Mouse (Mus musculus) liver, embryonic 14.5 days (tissue): ENCODE results near the gene Zbtb37. TPM values are rescaled to one million over a fixed set of nuclear protein-coding genes. Genes with fewer than 3 reads are reported as not detected.

Experiments used
- ATAC-seq: fragments of 200-750 bp; cut with Nextera tagmentation; 2 replicates; pipeline ENCODE4 v1.8.0; 2017; ENCODE audit warnings: moderate number of reproducible peaks, mild to moderate bottlenecking, moderate library complexity; ENCODE audit not compliant: insufficient read depth
- DNase-seq, 3 experiments: peaks; one replicate each; pipeline ENCODE4 v3.0.0-alpha.2; 2012 to 2013; ENCODE audit warnings: low read depth in 3 of 3, low spot score in 3 of 3
- H3K27ac ChIP-seq: fragments of 300-500 bp; sonication (generic); 2 replicates; pipeline ENCODE4 v1.5.1; 2014; ENCODE audit warnings: moderate library complexity, mild to moderate bottlenecking, control low read depth, inconsistent platforms
- H3K27me3 ChIP-seq: fragments of 300-500 bp; sonication (generic); 2 replicates; pipeline ENCODE4 v1.6.1; 2014; ENCODE audit warnings: mild to moderate bottlenecking, low read length, moderate library complexity; ENCODE audit not compliant: control insufficient read depth, insufficient read depth
- H3K36me3 ChIP-seq: fragments of 300-500 bp; sonication (generic); replicated peaks from 2 replicates; pipeline ENCODE4 v1.6.1; 2014; ENCODE audit warnings: low read depth; ENCODE audit not compliant: control insufficient read depth, insufficient read depth
- H3K4me1 ChIP-seq, 2 experiments: fragments of 200-500 bp in 1 of 2; fragments of 300-500 bp in 1 of 2; sonication (generic) in 1 of 2; replicated peaks; 2 replicates each; pipeline ENCODE4 v1.6.1; 2012 to 2014; ENCODE audit warnings: antibody characterized with exemption in 1 of 2, inconsistent platforms in 1 of 2, low read length in 1 of 2; ENCODE audit not compliant: control insufficient read depth in 2 of 2, insufficient read depth in 2 of 2
- H3K4me2 ChIP-seq: fragments of 300-500 bp; sonication (generic); 2 replicates; pipeline ENCODE4 v1.6.1; 2014; ENCODE audit warnings: low read depth, mild to moderate bottlenecking, control low read depth, moderate library complexity
- H3K4me3 ChIP-seq, 2 experiments: fragments of 200-500 bp in 1 of 2; fragments of 300-500 bp in 1 of 2; sonication (generic) in 1 of 2; 2 replicates each; pipeline ENCODE4 v1.5.1; 2012 to 2014; ENCODE audit warnings: low read depth in 2 of 2, low read length in 2 of 2, mild to moderate bottlenecking in 2 of 2, control low read depth in 1 of 2, inconsistent platforms in 1 of 2, moderate library complexity in 1 of 2; ENCODE audit not compliant: insufficient read depth in 1 of 2
- H3K9ac ChIP-seq: fragments of 300-500 bp; sonication (generic); replicated peaks from 2 replicates; pipeline ENCODE4 v1.6.1; 2014; ENCODE audit warnings: mild to moderate bottlenecking, control low read depth, moderate library complexity
- H3K9me3 ChIP-seq: fragments of 300-500 bp; sonication (generic); 2 replicates; pipeline ENCODE4 v1.6.1; 2016; ENCODE audit warnings: low read length, mixed read lengths; ENCODE audit not compliant: control insufficient read depth
- CTCF ChIP-seq: IDR thresholded peaks from 2 replicates; pipeline ENCODE4 v1.5.1; 2016; ENCODE audit warnings: antibody characterized with exemption, low read depth, control low read depth
- EP300 ChIP-seq: IDR thresholded peaks from 2 replicates; pipeline ENCODE4 v1.6.1; 2016; ENCODE audit warnings: antibody characterized with exemption, low read depth
- WGBS: fragments of 180-500 bp; shearing (Covaris S2); extraction: QIAGEN DNeasy Blood & Tissue Kit; methylation state at CpG from one replicate; pipeline ENCODE4 v1.1.7; 2014; ENCODE audit not compliant: insufficient replicate concordance; 5-methylcytosine and 5-hydroxymethylcytosine counted together
- polyA plus RNA-seq, 2 experiments: library from polyadenylated mRNA; depleted of rRNA in 1 of 2; stranded (reverse) in 1 of 2; unstranded in 1 of 2; fragments of >200 nt; fragmentation: Nextera tagmentation in 1 of 2; extraction: Ambion mirVana in 1 of 2; gene quantifications; 2 replicates each; pipeline versions ENCODE4 v1.2.1 to v1.2.3; 2012 to 2014

Gene Zbtb37
- polyA plus RNA-seq, 2 experiments = 0.73 to 1.8 TPM

- Histone ChIP-seq H3K4me1 (peaks cover 0 to 2% of the 10 kb centered on the region in 2 experiments; a peak in 1 of 4 replicates), H3K36me3 (peaks cover 40% of the 10 kb centered on the region), H3K27me3 (no peaks in the 10 kb centered on the region), H3K9ac (no peak overlapping the region), H3K27ac (no peak overlapping the region; the same call in 1 of the 2 replicates), H3K4me2 (no peak overlapping the region), H3K9me3 (no peaks in the 10 kb centered on the region), H3K4me3 (no peak overlapping the region)
- TF ChIP-seq EP300 (no peak), CTCF (no peak)
- 82% methylated on average over 7 of the region's 7 CpGs for WGBS
- ATAC-seq (no peak), DNase-seq (no peak)
Measured at GRCm38 (mm10) chr1:161041261-161042020, 6.8 kb upstream of the Zbtb37 start.

DNA sequence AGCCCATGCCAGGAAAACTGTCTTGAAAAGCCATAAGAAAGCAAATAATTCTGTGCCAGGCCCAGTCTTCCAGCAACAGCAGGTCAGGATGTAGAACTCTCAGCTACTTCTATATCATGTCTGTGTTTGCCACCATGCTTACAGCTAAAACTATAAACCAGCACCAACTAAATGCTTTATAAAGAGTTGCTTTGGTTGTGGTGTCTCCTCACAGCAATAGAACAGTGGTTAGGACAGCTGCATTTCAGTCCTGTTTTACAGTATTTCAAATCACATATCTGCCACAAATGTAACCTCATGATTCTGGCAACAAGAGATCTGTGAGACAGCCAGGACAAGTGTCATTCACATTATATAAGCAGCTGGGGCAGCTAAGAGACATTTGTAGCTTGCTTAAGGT lies 6.2 kb upstream of the Zbtb37 start:
- no peak for ATAC-seq
- H3K27ac ChIP-seq = peak overlapping the region; percentile 64; the same call in 1 of the 2 replicates

DNA sequence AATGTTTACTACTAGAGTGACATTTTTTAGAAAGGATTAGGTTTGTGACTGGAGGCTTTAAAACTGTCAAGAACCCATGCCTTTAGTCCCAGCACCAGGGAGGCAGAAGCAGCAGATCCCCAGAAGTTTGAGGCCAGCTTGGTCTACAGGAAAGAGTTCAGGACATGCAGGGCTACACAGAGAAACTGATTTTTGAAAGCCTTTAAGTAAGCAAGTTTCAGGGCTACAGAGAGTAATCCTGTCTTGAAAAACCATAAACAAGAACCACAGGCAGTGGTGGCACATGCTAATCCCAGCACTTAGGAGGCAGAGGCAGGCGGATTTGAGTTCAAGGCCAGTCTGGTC lies 5.7 kb upstream of the Zbtb37 start:
- Histone ChIP-seq H3K36me3 (peaks cover 43% of the 10 kb centered on the region), H3K9me3 (no peaks in the 10 kb centered on the region), H3K9ac (no peak overlapping the region), H3K4me1 (peaks cover 0 to 2% of the 10 kb centered on the region in 2 experiments; a peak in 1 of 4 replicates), H3K27me3 (no peaks in the 10 kb centered on the region), H3K4me2 (no peak overlapping the region), H3K27ac (peak overlapping the region; percentile 64), H3K4me3 (no peak overlapping the region)
- DNase-seq = no peak
- 71% methylated on average over 1 of the region's 1 CpGs for WGBS
- ATAC-seq = no peak
- TF ChIP-seq CTCF (no peak), EP300 (no peak)

More for the DNA sequence above, 6.2 kb upstream of the Zbtb37 start:
- TF ChIP-seq CTCF = no peak
- H3K36me3 ChIP-seq = peaks cover 41% of the 10 kb centered on the region
- no peaks in the 10 kb centered on the region for H3K27me3 ChIP-seq
- DNase-seq = no peak
- H3K4me2 ChIP-seq = no peak overlapping the region
- H3K4me3 ChIP-seq = no peak overlapping the region
- H3K4me1 ChIP-seq = peaks cover 0 to 2% of the 10 kb centered on the region in 2 experiments; a peak in 1 of 4 replicates
- H3K9me3 ChIP-seq = no peaks in the 10 kb centered on the region
- no peak overlapping the region for H3K9ac ChIP-seq

DNA sequence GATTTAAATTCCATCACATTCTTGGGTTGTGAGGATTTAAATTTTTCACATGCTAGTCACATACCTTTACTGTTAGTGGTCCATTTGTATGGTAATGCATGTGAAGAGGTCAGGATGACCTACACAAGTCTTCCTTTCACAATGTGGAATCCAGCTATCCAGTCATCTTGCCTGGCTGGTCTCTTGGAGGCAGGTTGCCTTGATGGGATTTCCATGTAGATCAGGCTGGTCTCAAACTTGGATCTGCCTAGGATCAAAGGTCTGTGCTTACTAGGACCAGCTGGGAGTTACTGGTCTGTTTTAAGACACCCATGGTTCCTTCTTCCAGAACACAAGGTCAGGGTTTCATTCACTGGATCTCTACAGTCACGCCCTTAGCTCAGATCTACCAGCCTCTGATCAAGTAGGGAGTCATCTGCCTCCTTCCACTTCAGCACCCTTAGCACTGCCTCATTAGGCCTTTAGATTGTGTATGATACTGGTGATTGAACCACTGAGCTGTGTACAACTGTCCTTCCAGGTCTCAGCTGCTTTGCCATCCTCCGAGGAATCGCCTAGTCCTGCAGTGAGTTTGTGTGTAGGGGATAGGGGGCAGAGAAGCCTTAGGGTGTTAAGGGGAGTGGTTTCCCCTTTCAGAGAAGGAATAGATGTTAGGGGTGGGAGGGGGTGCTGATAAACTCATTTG lies 5.2 kb upstream of the Zbtb37 start:
- Histone ChIP-seq H3K4me3 (no peak overlapping the region), H3K4me1 (peaks cover 0 to 2% of the 10 kb centered on the region in 2 experiments; a peak in 1 of 4 replicates), H3K9me3 (no peaks in the 10 kb centered on the region), H3K36me3 (peaks cover 41% of the 10 kb centered on the region), H3K27me3 (no peaks in the 10 kb centered on the region), H3K27ac (peak overlapping the region; percentile 64), H3K4me2 (no peak overlapping the region), H3K9ac (0 out of 2 replicates have a peak overlapping the region, but pooled peaks have one; percentile 9)
- DNase-seq = no peak
- no peak for TF ChIP-seq CTCF
- TF ChIP-seq EP300 = no peak
- ATAC-seq = peak; percentile 55
- 5% methylated on average over 3 of the region's 3 CpGs for WGBS
